Comparison of ENCODE assay signal across 13 mouse cellular contexts in genomic region chr2:160883912-160884311, GRCm38 (mm10). TPM values are rescaled to one million over a fixed set of nuclear protein-coding genes. Genes with fewer than 3 reads are reported as not detected.
DNase-seq lines count a peak whose midpoint lies in the region; ATAC-seq lines count a peak whose summit lies in the region.
"Had no signal": no experiment of that assay in that cellular context is flagged by ENCODE, and none has a peak within 500 bp of the region (broad histone marks: within the 10 kb centered on the region; RNA-seq: fewer than 3 reads in every experiment).

No protein-coding gene starts in this region.

- ATAC-seq in heart, embryonic 11.5 days (replicated peaks; ENCODE audit: insufficient number of reproducible peaks, low FRiP score, low TSS enrichment) = no peak
- no peak for ATAC-seq in midbrain, embryonic 13.5 days
- ATAC-seq: hindbrain, postnatal 0 days; midbrain, embryonic 16.5 days had no signal

- peaks cover 3% of the 10 kb centered on the region; the same call in 1 of the 2 replicates for H3K4me1 ChIP-seq in heart, embryonic 11.5 days (ENCODE audit: control insufficient read depth, insufficient read depth, low read length)
- H3K4me1 ChIP-seq in midbrain, embryonic 13.5 days (replicated peaks) = peaks cover 14% of the 10 kb centered on the region

- peak; percentile 99 for DNase-seq in heart, adult 11 months
- DNase-seq in adipocyte (ENCODE audit: low spot score) = peak; percentile 83
- peak; percentile 87 for DNase-seq in heart, adult 8-10 months (ENCODE audit: low spot score)
- DNase-seq in lung, adult 18-20 months = peak; percentile 68 to 73
- no peak for DNase-seq in retina, embryonic 14.5 days (ENCODE audit: low spot score)
- no peak for DNase-seq in thymus, postnatal 36 days
- DNase-seq: cerebellum, adult 11 months had no signal

- no peaks in the 10 kb centered on the region for H3K9me3 ChIP-seq in heart, embryonic 11.5 days (replicated peaks; ENCODE audit: control insufficient read depth, low read length)
- H3K9me3 ChIP-seq in midbrain, embryonic 13.5 days = no peaks in the 10 kb centered on the region
- H3K9me3 ChIP-seq: embryonic facial prominence, embryonic 15.5 days had no signal

- no peak overlapping the region for H3K4me2 ChIP-seq in heart, embryonic 11.5 days
- no peak overlapping the region for H3K4me2 ChIP-seq in midbrain, embryonic 13.5 days (replicated peaks)
- H3K4me2 ChIP-seq: embryonic facial prominence, embryonic 15.5 days had no signal

- no peaks in the 10 kb centered on the region for H3K36me3 ChIP-seq in heart, embryonic 11.5 days (ENCODE audit: control insufficient read depth, insufficient read depth, low read length)
- H3K36me3 ChIP-seq in midbrain, embryonic 13.5 days = no peaks in the 10 kb centered on the region
- H3K36me3 ChIP-seq: embryonic facial prominence, embryonic 15.5 days had no signal

- no peak overlapping the region for H3K9ac ChIP-seq in heart, embryonic 11.5 days (ENCODE audit: low read depth, low read length)
- no peak overlapping the region for H3K9ac ChIP-seq in midbrain, embryonic 13.5 days (replicated peaks)
- H3K9ac ChIP-seq: embryonic facial prominence, embryonic 15.5 days; liver, embryonic 14.5 days had no signal

- no peak overlapping the region for H3K27ac ChIP-seq in heart, embryonic 11.5 days (ENCODE audit: low read depth, low read length)
- no peak overlapping the region for H3K27ac ChIP-seq in midbrain, embryonic 13.5 days
- H3K27ac ChIP-seq: embryonic facial prominence, embryonic 15.5 days; hindbrain, postnatal 0 days; liver, embryonic 14.5 days had no signal

- WGBS in heart, embryonic 11.5 days (ENCODE audit: insufficient replicate concordance) = 71% methylated on average over 4 of the region's 4 CpGs
- 81% methylated on average over 4 of the region's 4 CpGs for WGBS in midbrain, embryonic 13.5 days

- H3K4me3 ChIP-seq in heart, embryonic 11.5 days (ENCODE audit: low read depth, low read length) = no peak overlapping the region
- H3K4me3 ChIP-seq in midbrain, embryonic 13.5 days (replicated peaks) = no peak overlapping the region
- H3K4me3 ChIP-seq: embryonic facial prominence, embryonic 15.5 days had no signal

- no peaks in the 10 kb centered on the region; the same call in 1 of the 2 replicates for H3K27me3 ChIP-seq in heart, embryonic 11.5 days (ENCODE audit: control insufficient read depth, insufficient read depth, low read length)
- peaks cover 13% of the 10 kb centered on the region for H3K27me3 ChIP-seq in midbrain, embryonic 13.5 days
- H3K27me3 ChIP-seq: embryonic facial prominence, embryonic 15.5 days had no signal

RNA-seq across cellular contexts. Expression of gene Lpin3, which starts 3.4 kb away (rescaled TPM):
- 0.83 and 1.1 TPM in 2 replicates for polyA plus RNA-seq in heart, embryonic 11.5 days (2014; fragmentation: Nextera tagmentation; extraction: Ambion mirVana)
- 1 to 10 TPM; 3.6 to 6.6 (median 4.9) TPM for total RNA-seq in heart, adult 8-10 months (2022)
- polyA plus RNA-seq in midbrain, embryonic 13.5 days (2015; fragmentation: Nextera tagmentation; extraction: Ambion mirVana) = 0.24 and 0.38 TPM in 2 replicates

RNA-seq across cellular contexts. Expression of gene Zhx3, which starts 11.1 kb away (rescaled TPM):
- polyA plus RNA-seq in heart, embryonic 11.5 days (2014; fragmentation: Nextera tagmentation; extraction: Ambion mirVana) = 5.1 and 6.2 TPM in 2 replicates
- 10 to 100 TPM; 32.2 to 35.5 (median 33.1) TPM for total RNA-seq in heart, adult 8-10 months (2022)
- polyA plus RNA-seq in midbrain, embryonic 13.5 days (2015; fragmentation: Nextera tagmentation; extraction: Ambion mirVana) = 17.1 TPM in 2 replicates

RNA-seq across cellular contexts. Expression of gene Emilin3, which starts 28.2 kb away (rescaled TPM):
- polyA plus RNA-seq in heart, embryonic 11.5 days (2014; fragmentation: Nextera tagmentation; extraction: Ambion mirVana) = 0.83 and 1.5 TPM in 2 replicates
- total RNA-seq in heart, adult 8-10 months (2022) = 1 to 10 TPM in 3 of 4 experiments, under 1 TPM in 1; 0.57 to 3.0 (median 1.9) TPM
- 0.98 and 1.2 TPM in 2 replicates for polyA plus RNA-seq in midbrain, embryonic 13.5 days (2015; fragmentation: Nextera tagmentation; extraction: Ambion mirVana)

Comparison
In these comparisons a context has a peak if more than half of its experiments do, and no peak if none do; other contexts are left out.
1. DNase-seq: peak in heart, adult 11 months (single experiment), adipocyte (single experiment), heart, adult 8-10 months (single experiment) and lung, adult 18-20 months (2 of 2); none in retina, embryonic 14.5 days (single experiment) and thymus, postnatal 36 days (0 of 2).